Mouse (Mus musculus): ENCODE measurements around the gene Kmt2c. TPM values are rescaled to one million over a fixed set of nuclear protein-coding genes. Genes with fewer than 3 reads are reported as not detected.

The Kmt2c gene
- polyA plus RNA-seq, 1 experiment: 56.3 TPM

DNA sequence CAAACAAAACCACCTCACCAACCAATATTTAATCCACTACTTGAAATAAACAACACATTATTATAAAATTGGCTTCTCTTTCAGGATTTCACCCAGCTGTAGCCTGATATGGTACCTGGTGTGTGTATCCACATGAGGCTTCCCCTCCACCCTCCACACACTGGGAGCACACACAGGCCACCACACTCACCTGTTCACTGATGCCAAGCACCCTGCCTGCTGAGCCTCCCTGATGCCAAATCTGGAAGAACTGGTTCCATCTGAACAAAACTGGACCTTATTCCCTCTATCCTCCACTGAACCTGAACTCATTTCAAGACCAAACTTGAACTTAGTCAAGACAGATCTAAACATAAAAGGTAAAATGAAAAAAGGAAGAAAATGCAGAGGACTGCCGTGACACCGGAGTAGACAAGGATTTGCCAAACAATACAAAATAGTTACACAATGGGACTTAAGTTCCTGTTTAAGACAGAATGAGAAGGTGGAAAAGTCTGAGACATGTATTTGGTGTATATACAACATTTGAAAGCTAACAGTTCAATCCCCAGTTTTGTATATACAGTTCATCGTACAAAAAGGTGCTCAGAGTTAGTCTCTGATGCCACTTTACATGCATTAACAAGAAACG, 230.2 kb downstream of the Kmt2c start:
- 97% methylated on average over 4 of the region's 4 CpGs for WGBS
- no peak for TF ChIP-seq CTCF (IDR thresholded peaks at IDR 0.05; ENCODE audit: borderline replicate concordance, insufficient read depth, low read depth, low read length)
- no peak for TF ChIP-seq POLR2A (IDR thresholded peaks at IDR 0.05; ENCODE audit: borderline replicate concordance, insufficient read depth, low read length)
- H3K4me3 ChIP-seq (replicated peaks; ENCODE audit: insufficient read depth, low read depth, low read length): no peak overlapping the region
- H3K27me3 ChIP-seq (ENCODE audit: control insufficient read depth, insufficient read depth, low read length): no peaks in the 10 kb centered on the region
- DNase-seq: no peak
- H3K27ac ChIP-seq (ENCODE audit: insufficient read depth, low read length): no peak overlapping the region
- peaks cover 2% of the 10 kb centered on the region; the same call in 1 of the 2 replicates for H3K4me1 ChIP-seq (ENCODE audit: control insufficient read depth, insufficient read depth, low read length)

DNA sequence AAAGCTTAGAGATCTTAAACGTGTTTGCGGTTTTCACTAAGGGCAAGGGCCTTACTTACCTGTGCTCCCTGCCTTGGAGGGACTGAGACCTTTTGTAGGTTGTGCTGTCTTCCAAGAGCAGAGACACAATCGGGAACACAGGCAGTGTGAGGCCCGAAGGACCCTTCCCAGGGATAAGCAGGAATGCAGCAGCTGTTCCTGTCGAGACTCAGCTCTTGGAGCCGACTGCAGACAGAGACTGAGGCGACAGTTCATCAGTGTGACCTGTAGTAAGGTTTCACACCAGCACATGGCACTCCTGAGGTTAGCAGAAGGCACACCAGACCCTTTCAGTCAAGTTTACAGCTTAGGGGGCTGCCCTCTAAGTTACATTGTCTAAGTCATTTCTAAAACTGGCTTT, 236.3 kb downstream of the Kmt2c start:
- TF ChIP-seq CTCF (IDR thresholded peaks at IDR 0.05; ENCODE audit: borderline replicate concordance, insufficient read depth, low read depth, low read length): no peak
- TF ChIP-seq POLR2A (IDR thresholded peaks at IDR 0.05; ENCODE audit: borderline replicate concordance, insufficient read depth, low read length): no peak
- WGBS: 80% methylated on average over 7 of the region's 7 CpGs
- H3K27ac ChIP-seq (ENCODE audit: insufficient read depth, low read length): no peak overlapping the region
- DNase-seq: no peak
- no peaks in the 10 kb centered on the region for H3K4me1 ChIP-seq (ENCODE audit: control insufficient read depth, insufficient read depth, low read length)
- no peaks in the 10 kb centered on the region for H3K27me3 ChIP-seq (ENCODE audit: control insufficient read depth, insufficient read depth, low read length)
- no peak overlapping the region for H3K4me3 ChIP-seq (replicated peaks; ENCODE audit: insufficient read depth, low read depth, low read length)

DNA sequence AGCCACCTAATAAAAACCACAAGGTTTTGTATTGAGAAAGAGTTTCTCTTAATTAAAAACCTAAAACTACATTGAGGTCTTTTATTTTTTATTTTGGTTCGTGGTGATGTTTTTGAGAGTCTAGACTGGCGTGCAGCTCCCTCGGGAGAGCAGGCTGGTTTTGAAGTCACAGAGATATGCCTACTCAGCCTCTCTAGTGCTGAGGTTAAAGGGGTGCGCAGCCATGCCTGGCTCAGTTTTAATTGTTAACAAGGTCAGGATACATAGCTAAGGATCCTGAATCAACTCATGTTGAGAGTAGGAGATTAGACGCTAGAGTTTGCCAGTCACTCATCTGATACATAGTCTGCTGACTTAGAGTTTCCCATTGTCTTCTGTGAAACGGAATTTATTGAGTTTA, 237.1 kb downstream of the Kmt2c start:
- Histone ChIP-seq H3K4me3 (replicated peaks; ENCODE audit: insufficient read depth, low read depth, low read length) (no peak overlapping the region), H3K27me3 (ENCODE audit: control insufficient read depth, insufficient read depth, low read length) (no peaks in the 10 kb centered on the region), H3K27ac (ENCODE audit: insufficient read depth, low read length) (no peak overlapping the region), H3K4me1 (ENCODE audit: control insufficient read depth, insufficient read depth, low read length) (no peaks in the 10 kb centered on the region)
- DNase-seq: no peak
- WGBS: 89% methylated on average over 6 of the region's 6 CpGs
- no peak for TF ChIP-seq POLR2A (IDR thresholded peaks at IDR 0.05; ENCODE audit: borderline replicate concordance, insufficient read depth, low read length)
- no peak for TF ChIP-seq CTCF (IDR thresholded peaks at IDR 0.05; ENCODE audit: borderline replicate concordance, insufficient read depth, low read depth, low read length)

DNA sequence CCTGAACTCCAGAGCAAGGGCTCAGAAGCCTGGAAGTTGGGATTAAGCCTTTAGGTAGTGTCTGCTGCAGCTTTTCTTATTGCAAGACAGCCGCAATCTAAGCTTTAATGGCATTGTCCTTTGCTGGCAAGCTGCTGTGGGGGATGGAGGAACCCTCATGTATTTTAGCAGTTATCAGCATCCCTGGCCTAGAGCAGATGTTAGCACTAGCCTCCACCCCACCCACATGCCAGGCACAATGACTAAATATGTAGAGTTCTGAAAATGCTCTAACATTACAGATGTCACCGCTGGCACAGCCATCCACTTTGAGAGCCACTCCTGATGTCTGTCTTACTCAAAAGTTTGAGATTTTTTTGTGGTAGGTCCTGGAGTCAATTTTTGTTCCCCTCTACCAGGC, 241.9 kb downstream of the Kmt2c start:
- 92% methylated on average over 2 of the region's 2 CpGs for WGBS
- H3K4me3 ChIP-seq (replicated peaks; ENCODE audit: insufficient read depth, low read depth, low read length): no peak overlapping the region
- H3K27me3 ChIP-seq (ENCODE audit: control insufficient read depth, insufficient read depth, low read length): no peaks in the 10 kb centered on the region
- H3K4me1 ChIP-seq (ENCODE audit: control insufficient read depth, insufficient read depth, low read length): no peaks in the 10 kb centered on the region
- DNase-seq: no peak
- no peak for TF ChIP-seq CTCF (IDR thresholded peaks at IDR 0.05; ENCODE audit: borderline replicate concordance, insufficient read depth, low read depth, low read length)
- TF ChIP-seq POLR2A (IDR thresholded peaks at IDR 0.05; ENCODE audit: borderline replicate concordance, insufficient read depth, low read length): no peak
- H3K27ac ChIP-seq (ENCODE audit: insufficient read depth, low read length): no peak overlapping the region

DNA sequence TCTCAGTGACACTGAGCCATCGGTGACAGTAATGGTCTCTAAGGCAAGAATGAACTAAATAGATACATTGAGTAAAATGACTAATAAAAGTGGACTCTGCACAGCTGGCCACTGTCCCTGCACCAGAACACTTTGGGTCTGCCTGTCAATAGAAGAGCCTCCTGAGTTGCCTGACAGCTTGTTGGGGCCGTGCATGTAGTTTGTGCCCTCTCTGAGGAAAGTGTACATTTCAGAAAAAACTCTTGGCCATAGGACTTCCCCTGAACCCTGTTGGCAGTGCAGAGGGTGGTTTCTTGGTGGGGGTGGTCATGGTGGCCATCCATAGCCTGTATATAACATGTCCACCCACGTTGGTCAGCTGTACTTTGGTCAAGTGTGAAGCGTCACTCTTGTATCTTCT, 244.1 kb downstream of the Kmt2c start:
- Histone ChIP-seq H3K4me3 (replicated peaks; ENCODE audit: insufficient read depth, low read depth, low read length) (no peak overlapping the region), H3K27ac (ENCODE audit: insufficient read depth, low read length) (no peak overlapping the region), H3K4me1 (ENCODE audit: control insufficient read depth, insufficient read depth, low read length) (no peaks in the 10 kb centered on the region), H3K27me3 (ENCODE audit: control insufficient read depth, insufficient read depth, low read length) (no peaks in the 10 kb centered on the region)
- DNase-seq: no peak
- TF ChIP-seq POLR2A (IDR thresholded peaks at IDR 0.05; ENCODE audit: borderline replicate concordance, insufficient read depth, low read length): no peak
- no peak for TF ChIP-seq CTCF (IDR thresholded peaks at IDR 0.05; ENCODE audit: borderline replicate concordance, insufficient read depth, low read depth, low read length)
- WGBS: 96% methylated on average over 4 of the region's 4 CpGs

DNA sequence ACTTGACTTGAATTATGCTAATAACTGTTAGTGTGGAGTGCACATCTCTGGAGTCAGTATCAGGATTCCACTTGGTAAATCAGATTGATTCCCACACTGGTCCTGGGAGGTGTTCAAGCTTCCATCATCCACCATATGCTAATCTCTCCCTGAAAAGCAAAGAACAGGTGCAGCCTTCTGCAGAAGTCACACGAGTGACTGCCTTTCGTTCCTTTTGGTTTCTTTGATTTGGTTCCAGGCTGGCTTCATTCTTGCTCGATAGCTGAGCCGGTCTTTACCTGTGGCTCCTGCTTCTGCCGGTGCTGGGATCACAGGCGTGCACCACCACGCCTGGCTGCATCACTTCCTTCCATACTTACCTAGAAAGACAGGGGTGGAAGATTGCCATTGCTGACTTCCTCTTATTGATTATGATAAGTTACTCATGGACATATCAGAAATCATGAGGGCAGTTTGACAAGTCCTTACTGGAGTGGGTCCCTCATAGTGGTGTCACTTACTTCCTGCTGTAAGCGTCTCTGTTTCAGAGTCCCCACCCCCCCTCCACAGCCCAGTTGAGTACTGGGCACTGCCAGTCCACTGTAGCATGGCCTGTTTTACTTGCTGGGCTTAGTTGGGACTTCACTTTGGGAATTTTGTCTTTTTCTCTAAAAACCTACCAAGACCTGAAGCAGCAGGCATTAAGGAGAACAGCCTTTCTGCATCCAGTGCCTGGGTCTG, 245.6 kb downstream of the Kmt2c start:
- no peaks in the 10 kb centered on the region for H3K27me3 ChIP-seq (ENCODE audit: control insufficient read depth, insufficient read depth, low read length)
- 55% methylated on average over 8 of the region's 8 CpGs for WGBS
- TF ChIP-seq CTCF (IDR thresholded peaks at IDR 0.05; ENCODE audit: borderline replicate concordance, insufficient read depth, low read depth, low read length) (no peak), POLR2A (IDR thresholded peaks at IDR 0.05; ENCODE audit: borderline replicate concordance, insufficient read depth, low read length) (no peak)
- H3K4me1 ChIP-seq (ENCODE audit: control insufficient read depth, insufficient read depth, low read length): no peaks in the 10 kb centered on the region
- no peak overlapping the region for H3K27ac ChIP-seq (ENCODE audit: insufficient read depth, low read length)
- no peak for DNase-seq
- no peak overlapping the region for H3K4me3 ChIP-seq (replicated peaks; ENCODE audit: insufficient read depth, low read depth, low read length)

DNA sequence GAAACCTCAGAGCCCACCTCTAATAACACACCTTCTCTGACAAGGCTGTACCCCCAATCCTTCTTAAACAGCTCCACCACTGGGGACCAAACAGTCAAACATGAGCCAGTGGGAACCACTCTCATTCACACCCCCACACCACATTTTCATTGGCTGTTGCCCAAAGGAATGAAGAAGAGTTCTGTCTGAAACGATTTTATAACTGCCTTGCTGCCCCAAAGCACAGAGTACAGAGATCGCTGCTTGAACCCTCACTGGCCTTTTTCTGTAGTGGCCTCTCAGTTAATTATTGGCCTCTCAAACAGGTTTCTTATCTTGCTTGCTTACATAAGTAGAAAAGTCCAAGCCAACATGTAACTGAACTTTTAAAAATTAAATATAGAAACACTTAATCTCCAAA, 246.2 kb downstream of the Kmt2c start:
- no peaks in the 10 kb centered on the region for H3K27me3 ChIP-seq (ENCODE audit: control insufficient read depth, insufficient read depth, low read length)
- DNase-seq: no peak
- H3K4me3 ChIP-seq (replicated peaks; ENCODE audit: insufficient read depth, low read depth, low read length): no peak overlapping the region
- TF ChIP-seq CTCF (IDR thresholded peaks at IDR 0.05; ENCODE audit: borderline replicate concordance, insufficient read depth, low read depth, low read length) (no peak), POLR2A (IDR thresholded peaks at IDR 0.05; ENCODE audit: borderline replicate concordance, insufficient read depth, low read length) (no peak)
- WGBS: 67% methylated on average over 2 of the region's 2 CpGs
- no peaks in the 10 kb centered on the region for H3K4me1 ChIP-seq (ENCODE audit: control insufficient read depth, insufficient read depth, low read length)
- no peak overlapping the region for H3K27ac ChIP-seq (ENCODE audit: insufficient read depth, low read length)

DNA sequence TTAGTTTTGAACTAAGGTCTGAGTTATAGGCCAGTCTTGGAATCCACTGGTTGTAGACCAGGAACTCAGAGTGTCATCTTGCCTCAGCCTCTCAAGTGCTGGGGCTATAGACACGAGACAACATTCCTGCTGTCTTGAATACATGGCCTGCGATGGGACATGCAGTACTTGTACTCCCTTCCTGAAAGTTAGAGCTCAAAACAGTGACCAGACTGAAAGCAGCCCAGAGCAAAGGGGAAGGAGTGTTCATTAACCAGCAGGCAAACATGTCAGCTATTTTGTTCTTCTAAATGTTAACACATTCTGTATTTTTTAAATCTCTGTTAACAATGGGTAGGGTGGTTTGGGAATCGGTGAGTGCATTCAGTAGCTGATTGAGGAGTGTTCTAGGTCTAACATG, 251.5 kb downstream of the Kmt2c start:
- H3K27ac ChIP-seq (ENCODE audit: insufficient read depth, low read length): no peak overlapping the region
- H3K4me1 ChIP-seq (ENCODE audit: control insufficient read depth, insufficient read depth, low read length): no peaks in the 10 kb centered on the region
- TF ChIP-seq POLR2A (IDR thresholded peaks at IDR 0.05; ENCODE audit: borderline replicate concordance, insufficient read depth, low read length) (no peak), CTCF (IDR thresholded peaks at IDR 0.05; ENCODE audit: borderline replicate concordance, insufficient read depth, low read depth, low read length) (no peak)
- DNase-seq: no peak
- no peak overlapping the region for H3K4me3 ChIP-seq (replicated peaks; ENCODE audit: insufficient read depth, low read depth, low read length)
- H3K27me3 ChIP-seq (ENCODE audit: control insufficient read depth, insufficient read depth, low read length): no peaks in the 10 kb centered on the region
- 86% methylated on average over 3 of the region's 3 CpGs for WGBS

Data from cerebellum, adult 2 months (tissue).